Mouse (Mus musculus) cerebellum, adult 18-20 months (tissue): ENCODE results near the gene Golga7b.

Experiments used
- DNase-seq, 2 experiments: peaks; one replicate each; pipeline ENCODE4 v3.0.0; 2021

Golga7b gene

GRCm38 (mm10) chr19:42247519-42247918 lies at the start of gene Golga7b:
Gene Golga7b, plus strand, starts transcription at chr19:42247574.
- DNase-seq = no peak

GRCm38 (mm10) chr19:42198026-42198425 lies 49.3 kb upstream of the Golga7b start:
- no peak for DNase-seq

- DNase-seq = peak; percentile 18 to 41
Measured at GRCm38 (mm10) chr19:42201696-42202381, 45.5 kb upstream of the Golga7b start, which contains the start of gene Sfrp5. Gene Sfrp5, minus strand, starts transcription at chr19:42202252.

DNA sequence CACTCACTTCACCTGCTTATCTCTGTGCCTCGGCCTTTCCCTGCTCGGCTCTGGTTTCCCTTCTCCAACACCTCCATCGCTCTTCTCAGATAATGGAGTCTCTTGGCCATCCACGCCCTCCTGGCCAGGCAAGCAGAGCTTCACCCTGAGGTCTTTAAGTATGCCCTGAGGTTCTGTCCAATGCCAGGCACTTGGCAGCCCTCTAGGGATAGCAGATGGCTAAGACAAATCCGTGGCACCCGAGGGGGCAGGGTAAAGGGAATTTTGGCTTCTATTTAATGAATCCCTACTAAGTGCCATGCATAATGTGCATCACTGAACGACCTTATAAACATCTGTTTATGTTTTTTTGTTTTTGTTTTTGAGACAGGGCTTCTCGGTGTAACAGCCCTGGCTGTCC lies 44.9 kb upstream of the Golga7b start:
- DNase-seq = peak; percentile 43 to 47

GRCm38 (mm10) chr19:42204306-42204705 lies 43.1 kb upstream of the Golga7b start:
- peak; percentile 86 to 87 for DNase-seq

DNA sequence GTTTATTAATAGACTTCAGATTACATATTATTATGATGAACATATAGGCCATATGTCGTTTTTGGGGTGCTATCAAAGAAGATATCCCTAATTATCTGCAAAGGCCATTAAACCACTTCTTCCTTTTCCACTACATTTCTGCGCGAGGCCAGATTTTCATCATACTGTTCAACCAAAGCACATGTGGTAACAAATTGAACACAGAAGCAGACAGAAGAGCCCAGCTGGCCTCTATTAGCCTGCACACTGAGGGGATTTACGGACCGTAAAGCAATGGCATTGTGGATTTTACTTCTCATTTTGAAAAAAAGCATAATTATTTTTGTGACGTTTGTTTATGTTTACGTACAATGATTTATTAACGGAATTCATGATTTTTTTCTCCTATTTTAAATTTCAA lies 42.2 kb upstream of the Golga7b start:
- DNase-seq = no peak

GRCm38 (mm10) chr19:42209485-42209884 lies 37.9 kb upstream of the Golga7b start:
- no peak for DNase-seq

GRCm38 (mm10) chr19:42209976-42210375 lies 37.4 kb upstream of the Golga7b start:
- no peak for DNase-seq

GRCm38 (mm10) chr19:42211936-42212335 lies 35.4 kb upstream of the Golga7b start:
- DNase-seq = no peak

DNA sequence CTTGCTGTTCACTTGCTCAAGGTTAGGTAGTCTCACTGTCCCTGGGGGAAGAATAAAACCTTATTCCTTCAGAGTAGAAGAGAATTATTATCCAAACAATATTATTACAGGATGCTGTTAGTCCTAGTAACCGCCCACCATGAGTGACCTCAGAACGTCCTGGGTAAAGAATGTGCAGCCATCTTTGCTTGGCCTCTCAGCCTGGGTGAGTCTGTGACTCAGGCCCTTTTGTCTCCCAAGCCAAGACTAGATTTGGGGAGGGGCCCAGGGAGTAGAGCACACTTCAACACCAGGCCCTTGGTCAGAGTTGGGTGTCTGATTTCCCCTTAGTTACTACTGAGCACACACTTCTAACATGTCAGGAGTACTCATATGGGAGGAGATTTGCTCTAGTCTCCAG lies 32.8 kb upstream of the Golga7b start:
- DNase-seq = no peak

- peak in 1 of 2 experiments; percentile 28 for DNase-seq
Measured at GRCm38 (mm10) chr19:42216699-42217373, 30.5 kb upstream of the Golga7b start.

- peak; percentile 77 to 85 for DNase-seq
Measured at GRCm38 (mm10) chr19:42217374-42217763, 30.0 kb upstream of the Golga7b start.

GRCm38 (mm10) chr19:42226451-42226850 lies 20.9 kb upstream of the Golga7b start:
- no peak for DNase-seq

- no peak for DNase-seq
Measured at GRCm38 (mm10) chr19:42229499-42230287, 17.7 kb upstream of the Golga7b start.

GRCm38 (mm10) chr19:42230288-42230568 lies 17.1 kb upstream of the Golga7b start:
- DNase-seq = no peak

DNA sequence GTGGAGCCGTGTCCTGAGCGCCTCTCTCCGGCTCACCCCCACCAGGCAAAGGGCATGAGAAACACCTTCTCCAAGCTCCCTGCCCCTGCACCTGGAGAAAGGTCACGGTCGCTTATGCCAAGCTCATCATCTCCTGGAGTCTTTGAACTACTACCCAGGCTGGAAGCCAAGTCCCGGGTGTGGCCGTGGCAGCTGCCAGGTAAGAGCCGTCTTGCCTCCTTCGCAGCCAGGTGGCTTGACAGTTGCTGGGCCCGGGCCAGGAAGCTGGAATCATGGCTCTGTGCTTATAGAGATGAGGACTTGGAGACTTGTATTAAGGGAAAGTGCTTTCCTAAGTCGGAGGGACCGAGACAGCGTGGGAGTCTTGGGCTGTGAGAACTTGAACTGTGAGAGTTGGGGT lies 16.4 kb upstream of the Golga7b start:
- DNase-seq = peak; percentile 47 to 57

DNA sequence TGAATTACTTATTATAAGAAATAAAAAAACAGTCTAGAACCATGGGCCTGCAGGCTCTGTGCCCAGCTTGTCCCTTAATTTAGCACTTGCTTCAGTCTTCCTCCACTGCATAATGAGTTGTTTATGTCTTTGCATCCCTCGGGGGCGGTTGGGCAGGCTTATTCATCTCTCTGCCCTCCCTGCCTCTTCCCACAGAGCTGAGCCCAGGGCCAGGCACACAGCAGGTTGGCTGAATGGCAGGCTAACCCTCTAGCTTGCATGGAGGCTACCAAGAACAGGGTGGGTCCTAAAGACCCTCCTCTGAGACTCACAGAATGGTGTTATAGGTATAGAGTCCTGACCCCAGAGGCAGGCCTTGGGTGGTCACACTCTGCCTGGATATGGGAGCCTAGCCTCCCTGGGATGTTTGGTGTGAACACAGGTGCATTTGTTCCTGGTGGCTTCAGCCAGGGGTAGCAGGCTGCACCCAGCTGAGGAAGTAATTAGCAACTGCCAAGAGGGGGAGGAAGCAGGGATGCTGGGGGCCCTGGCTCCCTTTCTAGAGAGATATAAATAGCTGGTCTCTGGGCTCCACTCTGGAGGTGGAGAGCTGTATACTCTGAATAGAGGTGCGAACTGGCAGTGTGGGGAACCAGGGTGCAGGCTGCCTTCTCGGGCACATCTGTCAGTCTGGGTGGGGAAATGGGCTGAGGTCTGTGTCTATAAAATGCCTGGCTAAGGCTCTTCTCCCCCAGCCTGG lies 9.6 kb upstream of the Golga7b start:
- peak; percentile 23 to 30 for DNase-seq

DNA sequence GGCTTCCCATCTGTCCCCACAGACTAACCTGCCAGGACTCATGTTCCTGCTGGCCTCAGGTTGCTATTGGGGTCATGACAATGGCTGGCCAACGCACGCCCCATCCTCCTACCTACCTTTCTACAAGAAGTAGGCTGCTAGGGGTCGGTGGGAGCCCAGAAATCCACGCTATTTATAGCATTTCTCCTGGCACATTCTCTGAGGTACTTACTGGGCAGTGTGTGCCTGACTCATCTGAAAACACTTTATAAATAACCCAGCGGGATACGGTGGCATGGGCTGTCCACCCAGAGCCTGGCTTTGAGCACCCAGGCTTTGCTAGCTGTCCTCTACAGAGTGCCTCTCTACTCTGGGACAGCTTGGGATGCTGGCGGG lies 9.0 kb upstream of the Golga7b start:
- peak; percentile 12 to 31 for DNase-seq

- no peak for DNase-seq
Measured at GRCm38 (mm10) chr19:42240881-42241280, 6.5 kb upstream of the Golga7b start.

DNA sequence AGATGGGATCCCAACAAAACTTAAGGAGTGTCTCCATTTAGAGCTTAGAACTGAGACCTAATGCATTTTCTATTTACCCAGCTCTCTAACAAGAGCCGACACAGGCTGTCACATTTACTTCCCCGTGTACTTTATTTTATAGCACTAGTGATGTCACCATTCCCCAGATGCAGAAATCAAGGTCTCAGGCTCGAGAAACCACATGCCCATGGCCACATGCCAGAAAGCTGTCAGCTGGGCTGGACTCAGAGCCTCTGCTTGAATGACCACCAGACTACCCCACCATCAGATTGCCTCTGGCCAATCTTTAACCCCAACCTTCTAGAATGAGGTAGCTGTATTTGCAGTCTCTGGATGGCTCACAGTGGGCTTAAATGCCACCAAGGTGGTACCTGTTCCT lies 4.0 kb upstream of the Golga7b start:
- no peak for DNase-seq

DNA sequence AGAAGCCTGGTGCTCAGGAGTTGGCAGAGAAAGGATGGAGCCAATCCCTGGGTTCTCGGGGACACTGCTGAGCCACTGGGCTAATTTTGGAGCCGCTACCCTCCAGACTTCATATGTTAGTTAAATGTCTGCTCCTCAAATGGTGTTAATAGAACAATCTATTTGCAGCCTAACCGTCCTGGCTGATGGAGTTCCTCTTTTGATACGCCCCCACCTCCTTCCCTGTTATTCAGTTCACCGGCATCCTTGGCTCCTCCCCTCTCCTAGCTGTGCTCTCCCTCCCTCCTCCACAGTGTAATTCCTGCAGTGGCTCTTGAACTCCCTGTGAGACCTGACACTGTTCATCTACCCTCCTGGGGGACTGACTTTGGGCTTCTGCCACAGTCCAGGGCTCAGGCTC lies 748 bp upstream of the Golga7b start:
- no peak for DNase-seq

DNA sequence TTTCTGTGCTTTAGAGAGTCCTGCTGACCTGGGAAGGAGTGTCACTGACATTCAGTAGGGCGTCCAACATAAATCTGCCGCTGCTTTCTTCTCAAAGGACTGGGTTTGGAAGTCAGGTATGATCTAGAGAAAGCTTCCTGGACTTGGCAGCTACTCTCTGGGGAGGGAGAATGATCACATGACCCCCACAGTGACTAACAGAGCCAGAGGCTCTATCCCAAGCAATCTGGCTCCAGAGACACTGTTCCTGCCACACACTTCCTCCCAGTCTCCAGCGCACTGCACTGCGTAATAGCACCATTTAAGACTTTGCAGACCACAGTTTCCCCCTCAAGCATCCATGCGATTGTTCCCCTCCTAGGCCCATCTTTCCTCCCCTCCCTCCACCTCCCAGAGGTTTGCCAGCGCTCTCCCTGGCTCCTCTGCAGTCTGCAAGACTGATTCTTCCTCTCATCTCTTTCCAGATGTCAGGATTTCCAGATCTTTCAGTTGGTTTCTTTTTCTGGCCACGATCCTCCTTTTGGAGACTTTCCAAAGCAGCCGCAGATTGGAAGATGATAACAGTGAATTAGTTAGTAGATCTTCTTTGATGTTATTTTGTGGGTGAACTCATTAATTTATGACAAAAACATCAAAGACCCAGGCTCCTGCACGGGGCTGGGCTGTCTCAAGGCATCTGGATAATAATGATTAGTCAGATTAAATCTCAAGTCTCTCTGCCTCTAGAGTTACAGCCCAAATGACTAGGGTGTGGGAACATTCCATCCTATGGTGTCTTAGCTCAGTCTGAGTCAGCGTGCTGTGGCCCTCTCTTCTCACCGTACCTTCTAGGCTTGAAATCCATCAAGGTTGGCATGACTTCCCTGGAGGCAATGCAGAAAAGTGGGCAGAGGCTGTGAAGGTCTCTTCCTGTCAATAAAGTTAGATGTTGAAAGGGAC lies 2.9 kb downstream of the Golga7b start:
- DNase-seq = no peak
